Mouse (Mus musculus) MEL (cell line): ENCODE measurements around the gene Olfr1231. TPM values are rescaled to one million over a fixed set of nuclear protein-coding genes. Genes with fewer than 3 reads are reported as not detected.

ENCODE experiments used
- DNase-seq: peaks from one replicate; pipeline ENCODE4 v3.0.0; 2011; ENCODE audit warnings: low read depth, low spot score
- H3K27ac ChIP-seq: 2 replicates; pipeline ENCODE4 v1.5.1; 2012; ENCODE audit warnings: low read depth, mild to moderate bottlenecking, control low read depth, low read length, moderate library complexity; ENCODE audit not compliant: control insufficient read depth
- H3K27me3 ChIP-seq, 2 experiments: fragments of 150-350 bp in 1 of 2; sonication (generic) in 1 of 2; 2 replicates each; pipeline ENCODE4 v1.6.1; 2012; ENCODE audit warnings: low read length in 2 of 2, mild to moderate bottlenecking in 2 of 2, improper control_type of control experiment in 1 of 2, moderate library complexity in 1 of 2; ENCODE audit not compliant: insufficient read depth in 2 of 2, control insufficient read depth in 1 of 2
- H3K36me3 ChIP-seq, 2 experiments: 2 replicates each; pipeline ENCODE4 v1.6.1; 2012 to 2014; ENCODE audit warnings: low read length in 2 of 2, improper control_type of control experiment in 1 of 2, inconsistent platforms in 1 of 2, mild to moderate bottlenecking in 1 of 2; ENCODE audit not compliant: insufficient read depth in 2 of 2, control insufficient read depth in 1 of 2
- H3K4me1 ChIP-seq, 2 experiments: fragments of 150-350 bp in 1 of 2; sonication (generic) in 1 of 2; 2 replicates each; pipeline ENCODE4 v1.6.1; 2012; ENCODE audit warnings: low read length in 2 of 2, improper control_type of control experiment in 1 of 2, mild to moderate bottlenecking in 1 of 2; ENCODE audit not compliant: insufficient read depth in 2 of 2, control insufficient read depth in 1 of 2
- H3K4me3 ChIP-seq, 2 experiments: fragments of 150-350 bp in 1 of 2; sonication (generic) in 1 of 2; 2 replicates each; pipeline ENCODE4 v1.5.1; 2012; ENCODE audit warnings: low read depth in 2 of 2, low read length in 2 of 2, mild to moderate bottlenecking in 2 of 2, moderate library complexity in 2 of 2, control low read depth in 1 of 2, improper control_type of control experiment in 1 of 2; ENCODE audit not compliant: control insufficient read depth in 1 of 2, insufficient read depth in 1 of 2
- H3K79me2 ChIP-seq: 2 replicates; pipeline ENCODE4 v1.6.1; 2012; ENCODE audit warnings: mild to moderate bottlenecking, low read length, moderate library complexity; ENCODE audit not compliant: control insufficient read depth, poor library complexity, insufficient read depth
- H3K9ac ChIP-seq: 2 replicates; pipeline ENCODE4 v1.6.1; 2012; ENCODE audit warnings: low read depth, mild to moderate bottlenecking, control low read depth, low read length, moderate library complexity; ENCODE audit not compliant: control insufficient read depth, poor library complexity, severe bottlenecking
- H3K9me3 ChIP-seq: fragments of 150-350 bp; sonication (generic); replicated peaks from 2 replicates; pipeline ENCODE4 v1.6.1; 2012; ENCODE audit warnings: mild to moderate bottlenecking, low read length, improper control_type of control experiment, moderate library complexity; ENCODE audit not compliant: insufficient read depth
- CHD1 ChIP-seq: IDR thresholded peaks from 2 replicates; pipeline ENCODE4 v1.6.1; 2012; ENCODE audit warnings: low read depth, mild to moderate bottlenecking, inconsistent platforms, low read length, improper control_type of control experiment
- E2F4 ChIP-seq: IDR thresholded peaks from 2 replicates; pipeline ENCODE4 v1.6.1; 2011; ENCODE audit warnings: low read depth, low read length, improper control_type of control experiment, borderline replicate concordance
- ELF1 ChIP-seq: IDR thresholded peaks from 2 replicates; pipeline ENCODE4 v1.6.1; 2014; ENCODE audit warnings: low read depth, mild to moderate bottlenecking, inconsistent platforms, low read length, improper control_type of control experiment, moderate library complexity
- ETS1 ChIP-seq: IDR thresholded peaks from 2 replicates; pipeline ENCODE4 v1.6.1; 2012; ENCODE audit warnings: low read depth, mild to moderate bottlenecking, inconsistent platforms, low read length, improper control_type of control experiment, moderate library complexity
- GABPA ChIP-seq: IDR thresholded peaks from 2 replicates; pipeline ENCODE4 v1.6.1; 2012; ENCODE audit warnings: low read depth, mild to moderate bottlenecking, inconsistent platforms, low read length, improper control_type of control experiment, moderate library complexity
- KAT2A ChIP-seq: conservative IDR thresholded peaks from 2 replicates; pipeline ENCODE4 v1.6.1; 2012; ENCODE audit warnings: low read depth, low read length, improper control_type of control experiment, inconsistent platforms
- MAFK ChIP-seq: IDR thresholded peaks from 2 replicates; pipeline ENCODE4 v1.6.1; 2011; ENCODE audit warnings: low read depth, mild to moderate bottlenecking, low read length, improper control_type of control experiment, borderline replicate concordance
- MAZ ChIP-seq: IDR thresholded peaks from 2 replicates; pipeline ENCODE4 v1.6.1; 2012; ENCODE audit warnings: low read depth, mild to moderate bottlenecking, inconsistent platforms, low read length, improper control_type of control experiment
- MYC ChIP-seq: IDR thresholded peaks from 2 replicates; pipeline ENCODE4 v1.6.1; 2011; ENCODE audit warnings: low read depth, mild to moderate bottlenecking, low read length, improper control_type of control experiment, moderate library complexity
- NRF1 ChIP-seq: IDR thresholded peaks from 2 replicates; pipeline ENCODE4 v1.6.1; 2014; ENCODE audit warnings: low read depth, mild to moderate bottlenecking, inconsistent platforms, low read length, improper control_type of control experiment, moderate library complexity; ENCODE audit not compliant: poor library complexity, insufficient read depth, severe bottlenecking
- POLR2A ChIP-seq, 2 experiments: IDR thresholded peaks; 2 replicates each; pipeline ENCODE4 v1.6.1; 2011 to 2012; ENCODE audit warnings: low read length in 2 of 2, mild to moderate bottlenecking in 2 of 2, control low read depth in 1 of 2, improper control_type of control experiment in 1 of 2, low read depth in 1 of 2, moderate library complexity in 1 of 2; ENCODE audit not compliant: control insufficient read depth in 1 of 2, insufficient read depth in 1 of 2, poor library complexity in 1 of 2
- TAL1 ChIP-seq: IDR thresholded peaks from 2 replicates; pipeline ENCODE4 v1.6.1; 2012; ENCODE audit warnings: mild to moderate bottlenecking, inconsistent platforms, low read length, moderate library complexity, mixed read lengths
- TBP ChIP-seq: IDR thresholded peaks from 2 replicates; pipeline ENCODE4 v1.8.0; 2011; ENCODE audit warnings: low read depth, low read length, improper control_type of control experiment
- TCF12 ChIP-seq: IDR thresholded peaks from 2 replicates; pipeline ENCODE4 v1.6.1; 2014; ENCODE audit warnings: low read depth, mild to moderate bottlenecking, inconsistent platforms, low read length, improper control_type of control experiment, moderate library complexity
- ZMIZ1 ChIP-seq: IDR thresholded peaks from 2 replicates; pipeline ENCODE4 v1.6.1; 2012; ENCODE audit warnings: low read depth, mild to moderate bottlenecking, inconsistent platforms, low read length, improper control_type of control experiment, moderate library complexity
- polyA plus RNA-seq, 2 experiments: library from polyadenylated mRNA; stranded (reverse) in 1 of 2; unstranded in 1 of 2; fragments of >175 nt in 1 of 2; fragments of >200 nt in 1 of 2; gene quantifications; 2 replicates each; pipeline versions ENCODE4 v1.2.1 to v1.2.4; 2012; ENCODE audit warnings: low replicate concordance in 2 of 2, low read depth in 1 of 2; ENCODE audit not compliant: insufficient read length in 2 of 2, insufficient read depth in 1 of 2, missing spikeins in 1 of 2
- total RNA-seq: library from RNA; depleted of rRNA; stranded (reverse); fragments of 300-350 nt; gene quantifications from 2 replicates; pipeline ENCODE4 v1.2.3, GENCODE M21; 2012; rRNA removed

Olfr1231 gene
- total RNA-seq, result not detected in 2 replicates
- not detected for polyA plus RNA-seq

GRCm38 (mm10) chr2:89306974-89307373 lies at the start of gene Olfr1231:
Gene Olfr1231 (minus strand): TSS chr2:89307074.
- Histone ChIP-seq H3K9ac (no peak within 1 kb of the TSS), H3K79me2 (no peaks in the 10 kb centered on the region), H3K4me3 (no peak within 1 kb of the TSS), H3K27me3 (no peaks in the 10 kb centered on the region), H3K36me3 (no peaks in the 10 kb centered on the region), H3K9me3 (no peaks in the 10 kb centered on the region), H3K4me1 (no peaks in the 10 kb centered on the region), H3K27ac (no peak within 1 kb of the TSS)
- DNase-seq, result no peak
- TF ChIP-seq NRF1 (no peak), E2F4 (no peak), MYC (no peak), ELF1 (no peak), POLR2A (IDR thresholded peaks at IDR 0.05; ENCODE audit: control insufficient read depth in 1 of 2, insufficient read depth in 1 of 2, low read depth in 1 of 2, low read length in 2 of 2, poor library complexity in 1 of 2) (no peak), TCF12 (no peak), ETS1 (no peak), ZMIZ1 (no peak)

- H3K4me1 ChIP-seq, result no peaks in the 10 kb centered on the region
- TF ChIP-seq MAZ, result no peak
- no peak for TF ChIP-seq TCF12
- TF ChIP-seq KAT2A, result no peak
- no peak for TF ChIP-seq MAFK
- TF ChIP-seq TBP, result no peak
- TF ChIP-seq TAL1, result no peak
- no peak for TF ChIP-seq CHD1
- no peak for TF ChIP-seq GABPA
- TF ChIP-seq E2F4, result no peak
- H3K9ac ChIP-seq, result no peak within 1 kb of the TSS
- DNase-seq, result no peak
- no peak within 1 kb of the TSS for H3K27ac ChIP-seq
- no peak within 1 kb of the TSS for H3K4me3 ChIP-seq
- H3K79me2 ChIP-seq, result no peaks in the 10 kb centered on the region
- H3K27me3 ChIP-seq, result no peaks in the 10 kb centered on the region
- H3K36me3 ChIP-seq, result no peaks in the 10 kb centered on the region
- no peaks in the 10 kb centered on the region for H3K9me3 ChIP-seq
These were observed 35.4 kb upstream of the Olfr1231 start, which contains the start of gene Olfr1233 for GRCm38 (mm10) chr2:89342298-89342697. Gene Olfr1233 (minus strand): TSS chr2:89342398.
